Mouse (Mus musculus): ENCODE measurements around the gene Mep1a. TPM values are rescaled to one million over a fixed set of nuclear protein-coding genes. Genes with fewer than 3 reads are reported as not detected.
"Not testable (repeated sequence)": the region's sequence is repeated elsewhere in the genome, so short reads cannot be mapped to it uniquely, and the experiment has no call there.

Gene Mep1a
- polyA plus RNA-seq (2012; rRNA removed), result 1.0 and 1.7 TPM in 2 replicates

DNA sequence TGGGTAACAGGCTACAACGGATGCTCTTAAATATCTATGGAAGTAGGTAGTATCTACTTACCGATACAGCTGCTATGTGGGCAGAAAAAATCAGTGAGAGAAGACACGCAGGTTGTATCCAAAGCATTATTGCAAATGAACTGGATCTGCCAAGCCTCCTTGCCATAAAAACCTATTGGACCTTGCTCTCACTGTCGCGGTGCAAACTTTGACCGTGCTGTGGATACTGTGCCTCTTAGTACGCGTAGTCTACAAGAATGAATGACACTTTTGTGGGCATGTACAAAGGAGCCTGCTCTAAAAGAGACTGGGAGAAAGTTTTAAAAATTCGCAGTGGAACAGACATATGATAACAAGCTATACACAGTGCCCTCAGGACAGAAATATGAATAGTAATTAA, at the start of gene Mep1a:
Mep1a (minus strand) TSS at position 221 of the 400 bp plus-strand sequence.
- Histone ChIP-seq H3K27me3 (ENCODE audit: control insufficient read depth, insufficient read depth, low read length) (no peaks in the 10 kb centered on the region), H3K4me1 (replicated peaks; ENCODE audit: control insufficient read depth, insufficient read depth, low read length) (no peaks in the 10 kb centered on the region), H3K27ac (ENCODE audit: control insufficient read depth, insufficient read depth, low read length) (no peak within 1 kb of the TSS), H3K36me3 (ENCODE audit: control insufficient read depth, insufficient read depth, low read length) (no peaks in the 10 kb centered on the region), H3K4me3 (ENCODE audit: control insufficient read depth, insufficient read depth, low read length) (no peak within 1 kb of the TSS)
- 95% methylated on average over 9 of the region's 9 CpGs for WGBS
- DNase-seq, result no peak
- no peak for TF ChIP-seq CTCF (IDR thresholded peaks at IDR 0.05; ENCODE audit: borderline replicate concordance, control insufficient read depth, extremely low read depth, insufficient read depth, low read length, poor library complexity)
- no peak for TF ChIP-seq POLR2A (IDR thresholded peaks at IDR 0.05; ENCODE audit: control insufficient read depth, extremely low read depth, insufficient read depth, low read length, poor library complexity)

DNA sequence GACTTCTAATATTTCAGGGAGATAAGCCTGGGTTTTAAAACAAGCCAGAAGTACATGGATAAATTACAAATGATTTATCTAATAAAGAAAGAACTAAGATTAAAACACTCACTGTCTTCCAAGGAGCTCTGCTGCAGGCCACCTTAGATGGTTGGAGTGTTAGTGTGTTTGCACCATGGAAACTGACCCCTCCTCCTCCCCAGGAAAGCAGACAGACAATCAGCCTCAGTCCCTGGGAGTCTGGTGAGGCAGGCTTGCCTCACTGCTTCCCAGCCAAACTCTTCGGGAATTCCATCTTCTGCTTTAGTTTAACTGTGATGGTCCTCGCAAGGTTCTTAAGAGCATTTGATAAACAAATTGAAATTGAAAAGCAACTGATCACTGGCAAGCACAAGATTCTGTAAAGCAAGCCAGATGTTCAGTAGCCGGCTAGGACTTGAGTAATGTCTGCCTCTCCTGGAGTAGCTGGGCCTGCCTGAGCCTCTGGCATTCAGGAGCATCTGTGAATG, 48.6 kb upstream of the Mep1a start:
- WGBS, result 93% methylated on average over 3 of the region's 3 CpGs
- H3K4me3 ChIP-seq (ENCODE audit: control insufficient read depth, insufficient read depth, low read length), result no peak overlapping the region
- no peaks in the 10 kb centered on the region for H3K36me3 ChIP-seq (ENCODE audit: control insufficient read depth, insufficient read depth, low read length)
- TF ChIP-seq POLR2A (IDR thresholded peaks at IDR 0.05; ENCODE audit: control insufficient read depth, extremely low read depth, insufficient read depth, low read length, poor library complexity) (no peak), CTCF (IDR thresholded peaks at IDR 0.05; ENCODE audit: borderline replicate concordance, control insufficient read depth, extremely low read depth, insufficient read depth, low read length, poor library complexity) (no peak)
- no peak for DNase-seq
- H3K27ac ChIP-seq (ENCODE audit: control insufficient read depth, insufficient read depth, low read length), result no peak overlapping the region
- H3K27me3 ChIP-seq (ENCODE audit: control insufficient read depth, insufficient read depth, low read length), result no peaks in the 10 kb centered on the region
- no peaks in the 10 kb centered on the region for H3K4me1 ChIP-seq (replicated peaks; ENCODE audit: control insufficient read depth, insufficient read depth, low read length)

DNA sequence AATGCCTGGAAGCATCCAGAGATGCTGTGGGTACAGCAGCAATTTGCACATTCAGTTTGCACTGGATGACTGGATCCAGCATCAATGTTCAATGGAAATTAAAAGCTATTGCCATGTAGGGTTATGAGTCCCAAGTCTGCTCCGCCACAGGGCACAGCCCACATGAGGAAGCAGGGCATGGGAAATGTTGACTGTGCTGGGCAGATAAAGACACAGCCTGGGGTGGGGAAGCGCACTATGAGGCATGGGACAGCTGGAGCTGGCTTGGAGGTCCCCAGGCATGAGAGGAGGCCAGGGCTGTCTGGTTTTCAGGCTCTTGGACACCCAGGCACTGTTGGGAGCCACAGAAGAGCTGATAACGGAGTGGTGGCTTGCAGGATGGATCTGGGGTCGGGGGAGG, 41.4 kb upstream of the Mep1a start:
- no peak for DNase-seq
- TF ChIP-seq CTCF (IDR thresholded peaks at IDR 0.05; ENCODE audit: borderline replicate concordance, control insufficient read depth, extremely low read depth, insufficient read depth, low read length, poor library complexity), result no peak
- TF ChIP-seq POLR2A (IDR thresholded peaks at IDR 0.05; ENCODE audit: control insufficient read depth, extremely low read depth, insufficient read depth, low read length, poor library complexity), result no peak
- no peak overlapping the region for H3K4me3 ChIP-seq (ENCODE audit: control insufficient read depth, insufficient read depth, low read length)
- no peaks in the 10 kb centered on the region for H3K4me1 ChIP-seq (replicated peaks; ENCODE audit: control insufficient read depth, insufficient read depth, low read length)
- WGBS, result 88% methylated on average over 4 of the region's 4 CpGs
- H3K36me3 ChIP-seq (ENCODE audit: control insufficient read depth, insufficient read depth, low read length), result no peaks in the 10 kb centered on the region
- no peaks in the 10 kb centered on the region for H3K27me3 ChIP-seq (ENCODE audit: control insufficient read depth, insufficient read depth, low read length)
- no peak overlapping the region for H3K27ac ChIP-seq (ENCODE audit: control insufficient read depth, insufficient read depth, low read length)

DNA sequence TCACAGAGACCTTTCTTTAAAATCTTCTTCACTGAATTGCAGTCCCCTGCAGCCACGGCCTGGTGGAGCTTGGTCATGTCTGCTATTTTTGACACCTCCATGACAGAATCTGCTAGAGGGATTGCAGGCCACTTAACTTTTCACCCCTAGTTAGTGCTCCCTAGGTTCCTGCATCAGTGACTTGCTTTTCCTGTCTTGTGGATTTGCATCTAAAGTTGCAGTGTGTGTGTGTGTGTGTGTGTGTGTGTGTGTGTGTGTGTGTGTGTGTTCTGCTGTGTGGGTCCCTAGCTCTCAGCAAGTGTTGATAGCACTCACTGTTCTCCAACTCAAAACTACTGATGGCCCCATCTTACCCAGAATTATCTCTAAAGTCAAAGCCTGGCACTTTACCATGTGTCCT, 40.9 kb upstream of the Mep1a start, which contains the start of gene Ankrd66:
Ankrd66 (minus strand) TSS at position 101 of the 400 bp plus-strand sequence.
- no peaks in the 10 kb centered on the region for H3K36me3 ChIP-seq (ENCODE audit: control insufficient read depth, insufficient read depth, low read length)
- DNase-seq, result no peak
- 76% methylated on average over 1 of the region's 1 CpGs for WGBS
- no peak for TF ChIP-seq CTCF (IDR thresholded peaks at IDR 0.05; ENCODE audit: borderline replicate concordance, control insufficient read depth, extremely low read depth, insufficient read depth, low read length, poor library complexity)
- no peak for TF ChIP-seq POLR2A (IDR thresholded peaks at IDR 0.05; ENCODE audit: control insufficient read depth, extremely low read depth, insufficient read depth, low read length, poor library complexity)
- no peak within 1 kb of the TSS for H3K4me3 ChIP-seq (ENCODE audit: control insufficient read depth, insufficient read depth, low read length)
- no peaks in the 10 kb centered on the region for H3K4me1 ChIP-seq (replicated peaks; ENCODE audit: control insufficient read depth, insufficient read depth, low read length)
- H3K27me3 ChIP-seq (ENCODE audit: control insufficient read depth, insufficient read depth, low read length), result no peaks in the 10 kb centered on the region
- no peak within 1 kb of the TSS for H3K27ac ChIP-seq (ENCODE audit: control insufficient read depth, insufficient read depth, low read length)

DNA sequence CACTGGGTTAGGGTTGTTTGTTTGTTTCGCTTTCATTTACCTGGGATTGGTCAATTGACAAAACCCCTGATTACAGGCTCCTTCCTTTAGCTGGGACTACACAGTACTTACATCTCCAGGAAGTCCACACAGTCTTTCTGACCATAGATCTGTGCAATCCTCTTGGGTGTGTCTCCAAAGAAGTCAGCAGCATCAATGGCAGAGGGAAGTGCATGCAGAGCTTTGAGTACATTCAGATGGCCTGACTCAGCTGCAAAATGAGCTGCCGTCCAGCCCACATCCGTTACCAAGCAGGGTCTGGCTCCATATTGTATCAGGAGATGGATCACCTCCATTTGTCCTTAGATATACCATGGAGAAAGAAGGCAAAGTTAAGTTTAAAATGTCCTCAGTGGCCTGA, 36.2 kb upstream of the Mep1a start:
- WGBS, result 93% methylated on average over 3 of the region's 3 CpGs
- DNase-seq, result no peak
- TF ChIP-seq CTCF (IDR thresholded peaks at IDR 0.05; ENCODE audit: borderline replicate concordance, control insufficient read depth, extremely low read depth, insufficient read depth, low read length, poor library complexity) (no peak), POLR2A (IDR thresholded peaks at IDR 0.05; ENCODE audit: control insufficient read depth, extremely low read depth, insufficient read depth, low read length, poor library complexity) (no peak)
- H3K36me3 ChIP-seq (ENCODE audit: control insufficient read depth, insufficient read depth, low read length), result no peaks in the 10 kb centered on the region
- no peak overlapping the region for H3K4me3 ChIP-seq (ENCODE audit: control insufficient read depth, insufficient read depth, low read length)
- no peaks in the 10 kb centered on the region for H3K27me3 ChIP-seq (ENCODE audit: control insufficient read depth, insufficient read depth, low read length)
- no peaks in the 10 kb centered on the region for H3K4me1 ChIP-seq (replicated peaks; ENCODE audit: control insufficient read depth, insufficient read depth, low read length)
- H3K27ac ChIP-seq (ENCODE audit: control insufficient read depth, insufficient read depth, low read length), result no peak overlapping the region

DNA sequence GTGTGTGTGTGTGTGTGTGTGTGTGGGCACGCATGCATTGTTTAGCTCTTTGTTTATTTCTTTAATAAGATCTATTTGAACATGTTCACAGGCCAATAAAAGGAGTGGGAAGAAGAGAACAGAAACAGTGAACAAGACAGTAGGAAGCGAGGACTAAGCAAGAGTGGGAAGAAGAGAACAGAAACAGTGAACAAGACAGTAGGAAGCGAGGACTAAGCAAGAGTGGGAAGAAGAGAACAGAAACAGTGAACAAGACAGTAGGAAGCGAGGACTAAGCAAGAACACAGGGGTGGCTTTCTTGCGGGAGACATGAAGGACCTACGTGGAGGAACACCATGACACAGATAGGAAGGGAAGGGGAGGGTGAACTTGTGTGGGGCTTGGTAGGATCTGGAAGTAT, 34.2 kb upstream of the Mep1a start:
- not testable (repeated sequence) for H3K4me3 ChIP-seq (ENCODE audit: control insufficient read depth, insufficient read depth, low read length); DNase-seq; H3K4me1 ChIP-seq (replicated peaks; ENCODE audit: control insufficient read depth, insufficient read depth, low read length); H3K27ac ChIP-seq (ENCODE audit: control insufficient read depth, insufficient read depth, low read length); H3K36me3 ChIP-seq (ENCODE audit: control insufficient read depth, insufficient read depth, low read length); H3K27me3 ChIP-seq (ENCODE audit: control insufficient read depth, insufficient read depth, low read length)
- WGBS, result 93% methylated on average over 6 of the region's 6 CpGs

All from thymus, adult 2 months (tissue).